Mouse (Mus musculus) myocyte (in vitro differentiated cells): ENCODE results near the gene Snx13.

Experiments used
- MYOG ChIP-seq, 3 experiments: IDR thresholded peaks; one replicate each; pipeline ENCODE4 v1.6.1; 2011; ENCODE audit warnings: control low read depth in 2 of 3, low read depth in 2 of 3, mild to moderate bottlenecking in 2 of 3; ENCODE audit not compliant: insufficient read length in 2 of 3, control insufficient read depth in 1 of 3, insufficient read depth in 1 of 3
- POLR2A ChIP-seq: IDR thresholded peaks from one replicate; pipeline ENCODE4 v1.6.1; 2011; ENCODE audit warnings: low read depth, mild to moderate bottlenecking, control low read depth, moderate library complexity; ENCODE audit not compliant: insufficient read length
- TCF12 ChIP-seq: IDR thresholded peaks from one replicate; pipeline ENCODE4 v1.6.1; 2011; ENCODE audit warnings: mild to moderate bottlenecking, control low read depth; ENCODE audit not compliant: poor library complexity, insufficient read depth, severe bottlenecking
- USF1 ChIP-seq: IDR thresholded peaks from one replicate; pipeline ENCODE4 v1.6.1; 2011; ENCODE audit warnings: low read depth, mild to moderate bottlenecking, control low read depth, moderate library complexity

DNA sequence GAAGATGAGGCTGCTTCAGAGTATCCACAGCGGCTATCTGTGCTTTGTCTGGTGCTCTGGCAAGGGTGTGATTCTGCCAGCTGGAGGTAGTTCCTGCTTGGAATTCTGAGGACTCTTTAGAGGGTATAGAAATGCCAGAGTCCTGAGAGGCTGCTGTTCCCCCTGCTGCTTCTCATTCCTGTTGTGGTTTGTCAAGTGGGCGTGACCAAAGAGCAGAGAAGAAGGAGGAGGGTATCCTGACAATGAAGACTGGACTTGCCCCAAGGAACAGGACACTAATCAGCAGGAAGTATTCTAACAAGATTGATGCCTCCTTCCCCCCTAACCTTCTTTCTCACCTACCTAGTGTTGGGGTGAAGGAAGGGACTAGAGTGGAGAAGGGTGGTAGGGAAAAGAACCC lies 33.0 kb upstream of the Snx13 start:
- TF ChIP-seq USF1 (no peak), POLR2A (no peak), MYOG (IDR thresholded peaks at IDR 0.05; ENCODE audit: control insufficient read depth in 1 of 3, insufficient read depth in 1 of 3, insufficient read length in 2 of 3, low read depth in 2 of 3) (no peak), TCF12 (no peak)
